In the genomic region with DNA sequence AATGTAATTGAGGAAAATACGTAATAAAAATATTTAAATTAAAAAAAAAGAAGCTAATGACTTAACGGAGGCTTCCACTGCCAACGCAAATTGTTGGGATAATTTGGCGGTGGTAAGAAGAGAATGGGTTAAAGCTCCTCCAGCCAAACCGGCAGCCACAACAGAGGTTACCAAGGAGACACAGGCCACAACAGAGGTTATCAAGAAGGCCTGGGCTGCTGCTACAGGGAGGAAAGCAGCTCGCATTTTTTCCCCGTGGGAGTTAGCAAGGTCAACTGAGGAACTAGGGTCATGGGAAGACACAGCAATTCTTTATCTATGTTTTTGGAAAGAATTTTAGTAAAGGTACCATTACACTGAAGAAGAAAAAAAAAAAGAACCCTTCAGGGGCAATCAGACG, we compare ENCODE assay signal across 27 mouse cellular contexts. TPM values are rescaled to one million over a fixed set of nuclear protein-coding genes. Genes with fewer than 3 reads are reported as not detected.
DNase-seq lines count a peak whose midpoint lies in the region; ATAC-seq lines count a peak whose summit lies in the region.
"Not testable (repeated sequence)": the region's sequence is repeated elsewhere in the genome, so short reads cannot be mapped to it uniquely, and the experiment has no call there.
"Had no signal": no experiment of that assay in that cellular context is flagged by ENCODE, and none has a peak within 500 bp of the region (broad histone marks: within the 10 kb centered on the region; RNA-seq: fewer than 3 reads in every experiment).

No protein-coding gene starts in this region.

- H3K4me2 ChIP-seq in heart, embryonic 15.5 days, result not testable (repeated sequence)

- not testable (repeated sequence) for H3K9ac ChIP-seq in heart, embryonic 15.5 days

- H3K9me3 ChIP-seq in heart, embryonic 15.5 days (replicated peaks); hindbrain, embryonic 10.5 days: not testable (repeated sequence)

- ATAC-seq in heart, embryonic 15.5 days (replicated peaks; ENCODE audit: insufficient number of reproducible peaks, insufficient read depth, low FRiP score, low read depth), result peak; percentile 73

- not testable (repeated sequence) for H3K36me3 ChIP-seq in heart, embryonic 15.5 days; hindbrain, embryonic 10.5 days

- H3K4me1 ChIP-seq in heart, embryonic 15.5 days (replicated peaks), result peaks cover 18% of the 10 kb centered on the region
- peaks cover 15% of the 10 kb centered on the region for H3K4me1 ChIP-seq in hindbrain, embryonic 10.5 days (replicated peaks)

- H3K27ac ChIP-seq in heart, embryonic 15.5 days, result peak overlapping the region; percentile 31; the same call in 1 of the 2 replicates
- H3K27ac ChIP-seq in hindbrain, embryonic 10.5 days, result not testable (repeated sequence)

- DNase-seq in adrenal gland, postnatal 14 days, result peak; percentile 11
- peak; percentile 17 for DNase-seq in embryo, embryonic 9.5 days (ENCODE audit: extremely low spot score)
- DNase-seq in heart, adult 8-10 months (ENCODE audit: low spot score), result peak; percentile 4
- DNase-seq in hindbrain, embryonic 10.5 days (ENCODE audit: low spot score), result peak; percentile 37
- DNase-seq in mesoderm, embryonic 11.5 days (ENCODE audit: low read depth, low spot score), result peak; percentile 44
- peak; percentile 49 for DNase-seq in retina, postnatal 1 day

- not testable (repeated sequence) for H3K27me3 ChIP-seq in heart, embryonic 15.5 days; hindbrain, embryonic 10.5 days (ENCODE audit: insufficient read depth, poor library complexity, severe bottlenecking)

- WGBS in heart, embryonic 15.5 days, result 20% methylated on average over 8 of the region's 8 CpGs
- WGBS in hindbrain, embryonic 10.5 days, result 27% methylated on average over 8 of the region's 8 CpGs

- not testable (repeated sequence) for H3K4me3 ChIP-seq in heart, embryonic 15.5 days; hindbrain, embryonic 10.5 days

RNA-seq across cellular contexts. Expression of a gene that starts 5.8 kb away (rescaled TPM):
- total RNA-seq in adrenal gland, postnatal 14 days (2021), result 2.1 and 3.9 TPM in 2 replicates
- total RNA-seq in heart, adult 8-10 months (2022), result 1 to 10 TPM; 2.2 to 7.2 (median 3.2) TPM
- polyA plus RNA-seq in heart, embryonic 15.5 days (2015; fragmentation: Nextera tagmentation; extraction: Ambion mirVana), result 1.1 TPM in 2 replicates
- not detected in 2 replicates for polyA plus RNA-seq in hindbrain, embryonic 10.5 days (2016; fragmentation: Nextera tagmentation; extraction: Ambion mirVana)
- total RNA-seq: G1E; gastrocnemius, adult 2 months; gastrocnemius, postnatal 36 days; layer of hippocampus, adult 18-20 months; layer of hippocampus, postnatal 10 days; left cerebral cortex, postnatal 14 days; megakaryocyte progenitor cell, adult 5-6 weeks had no signal
- polyA plus RNA-seq: embryonic facial prominence, embryonic 13.5 days; forebrain, embryonic 11.5 days; forebrain, embryonic 16.5 days; G1E; hindbrain, embryonic 15.5 days; inflammation-experienced regulatory T-cells, adult 6 months; limb, embryonic 11.5 days; liver, embryonic 14.5 days; midbrain, embryonic 12.5 days; neural tube, embryonic 13.5 days; Patski had no signal

RNA-seq across cellular contexts. Expression of a gene that starts 43.5 kb away (rescaled TPM):
- 6.8 and 46.2 TPM in 2 replicates for total RNA-seq in adrenal gland, postnatal 14 days (2021)
- total RNA-seq in heart, adult 8-10 months (2022), result 1 to 10 TPM in 1 of 4 experiments, under 1 TPM in 3; 0.14 to 2.0 (median 0.41) TPM
- polyA plus RNA-seq in heart, embryonic 15.5 days (2015; fragmentation: Nextera tagmentation; extraction: Ambion mirVana), result 0.11 and 0.21 TPM in 2 replicates
- not detected in 2 replicates for polyA plus RNA-seq in hindbrain, embryonic 10.5 days (2016; fragmentation: Nextera tagmentation; extraction: Ambion mirVana)
- total RNA-seq: gastrocnemius, adult 2 months; gastrocnemius, postnatal 36 days; layer of hippocampus, postnatal 10 days; left cerebral cortex, adult 18-20 months; left cerebral cortex, postnatal 14 days; megakaryocyte progenitor cell, adult 5-6 weeks had no signal
- polyA plus RNA-seq: embryonic facial prominence, embryonic 13.5 days; forebrain, embryonic 11.5 days; forebrain, embryonic 16.5 days; G1E; hindbrain, embryonic 15.5 days; inflammation-experienced regulatory T-cells, adult 6 months; kidney, embryonic 15.5 days; limb, embryonic 11.5 days; midbrain, embryonic 12.5 days; neural tube, embryonic 13.5 days; stomach, embryonic 15.5 days had no signal

RNA-seq across cellular contexts. Expression of a gene that starts 45.8 kb away (rescaled TPM):
- 6.7 and 7.4 TPM in 2 replicates for total RNA-seq in adrenal gland, postnatal 14 days (2021)
- total RNA-seq in heart, adult 8-10 months (2022), result 1 to 10 TPM; 5.7 to 9.3 (median 7.7) TPM
- polyA plus RNA-seq in heart, embryonic 15.5 days (2015; fragmentation: Nextera tagmentation; extraction: Ambion mirVana), result 5.9 and 6.2 TPM in 2 replicates
- polyA plus RNA-seq in hindbrain, embryonic 10.5 days (2016; fragmentation: Nextera tagmentation; extraction: Ambion mirVana), result 8.6 and 9.4 TPM in 2 replicates
- total RNA-seq: megakaryocyte progenitor cell, adult 5-6 weeks had no signal
- polyA plus RNA-seq: G1E had no signal
